Mouse (Mus musculus) spleen, postnatal 36 days (tissue): ENCODE data around the gene Plin5.
"Not testable (repeated sequence)": the region's sequence is repeated elsewhere in the genome, so short reads cannot be mapped to it uniquely, and the experiment has no call there.

ENCODE experiments used
- DNase-seq, 2 experiments: peaks; one replicate each; pipeline ENCODE4 v3.0.0; 2022; ENCODE audit warnings: low spot score in 2 of 2, mixed read lengths in 1 of 2

Gene Plin5

GRCm38 (mm10) chr17:56108334-56109044 lies 8.9 kb downstream of the Plin5 start:
- no peak for DNase-seq

GRCm38 (mm10) chr17:56107736-56108135 lies 9.7 kb downstream of the Plin5 start:
- no peak for DNase-seq

- no peak for DNase-seq
Observed at GRCm38 (mm10) chr17:56106981-56107380, 10.4 kb downstream of the Plin5 start.

GRCm38 (mm10) chr17:56106436-56106835 lies 11.0 kb downstream of the Plin5 start:
- DNase-seq, result not testable (repeated sequence)

GRCm38 (mm10) chr17:56104821-56105220 lies 12.6 kb downstream of the Plin5 start:
- DNase-seq, result not testable (repeated sequence)

GRCm38 (mm10) chr17:56103465-56104285 lies 13.7 kb downstream of the Plin5 start:
- DNase-seq, result no peak

GRCm38 (mm10) chr17:56102927-56103326 lies 14.5 kb downstream of the Plin5 start:
- DNase-seq, result no peak

- DNase-seq, result no peak
Observed at GRCm38 (mm10) chr17:56102158-56102557, 15.2 kb downstream of the Plin5 start.

- no peak for DNase-seq
Observed at GRCm38 (mm10) chr17:56100811-56101210, 16.6 kb downstream of the Plin5 start.

- no peak for DNase-seq
Observed at GRCm38 (mm10) chr17:56098711-56099572, 18.5 kb downstream of the Plin5 start.

- no peak for DNase-seq
Observed at GRCm38 (mm10) chr17:56098180-56098579, 19.2 kb downstream of the Plin5 start.

- DNase-seq, result no peak
Observed at GRCm38 (mm10) chr17:56096883-56097282, 20.5 kb downstream of the Plin5 start.

- no peak for DNase-seq
Observed at GRCm38 (mm10) chr17:56092794-56093193, 24.6 kb downstream of the Plin5 start.

- DNase-seq, result no peak
Observed at GRCm38 (mm10) chr17:56092312-56092711, 25.1 kb downstream of the Plin5 start.

- DNase-seq, result no peak
Observed at GRCm38 (mm10) chr17:56080781-56081585, 36.4 kb downstream of the Plin5 start.

- peak in 1 of 2 experiments; percentile 29 for DNase-seq
Observed at GRCm38 (mm10) chr17:56079921-56080320, 37.5 kb downstream of the Plin5 start.

GRCm38 (mm10) chr17:56078880-56079795 lies 38.3 kb downstream of the Plin5 start, which contains the start of gene Hdgfl2:
TSS of gene Hdgfl2 (plus strand) at chr17:56079634.
- peak; percentile 100 for DNase-seq

- peak in 1 of 2 experiments; percentile 25 for DNase-seq
Observed at GRCm38 (mm10) chr17:56078361-56078760, 39.0 kb downstream of the Plin5 start.

- no peak for DNase-seq
Observed at GRCm38 (mm10) chr17:56077523-56077922, 39.9 kb downstream of the Plin5 start.

GRCm38 (mm10) chr17:56074827-56075208 lies 42.6 kb downstream of the Plin5 start, which contains the start of gene Ubxn6:
TSS of gene Ubxn6 (minus strand) at chr17:56075028.
- peak; percentile 97 for DNase-seq
